Mouse (Mus musculus) neural tube, embryonic 12.5 days (tissue): ENCODE data around the gene Pus7l. TPM values are rescaled to one million over a fixed set of nuclear protein-coding genes. Genes with fewer than 3 reads are reported as not detected.

Experiments
- ATAC-seq: fragments of 200-750 bp; cut with Nextera tagmentation; 2 replicates; pipeline ENCODE4 v1.8.0; 2017; ENCODE audit warnings: low read depth, mild to moderate bottlenecking, moderate TSS enrichment, moderate library complexity; ENCODE audit not compliant: low FRiP score
- H3K27ac ChIP-seq: fragments of 300-500 bp; sonication (generic); 2 replicates; pipeline ENCODE4 v1.5.1; 2016
- H3K27me3 ChIP-seq: fragments of 300-500 bp; sonication (generic); replicated peaks from 2 replicates; pipeline ENCODE4 v1.6.1; 2016; ENCODE audit warnings: mild to moderate bottlenecking
- H3K36me3 ChIP-seq: fragments of 300-500 bp; sonication (generic); 2 replicates; pipeline ENCODE4 v1.6.1; 2016; ENCODE audit warnings: mild to moderate bottlenecking
- H3K4me1 ChIP-seq: fragments of 300-500 bp; sonication (generic); 2 replicates; pipeline ENCODE4 v1.6.1; 2016
- H3K4me2 ChIP-seq: fragments of 300-500 bp; sonication (generic); replicated peaks from 2 replicates; pipeline ENCODE4 v1.6.1; 2016; ENCODE audit warnings: mild to moderate bottlenecking
- H3K4me3 ChIP-seq: fragments of 300-500 bp; sonication (generic); 2 replicates; pipeline ENCODE4 v1.5.1; 2016
- H3K9ac ChIP-seq: fragments of 300-500 bp; sonication (generic); 2 replicates; pipeline ENCODE4 v1.6.1; 2016; ENCODE audit warnings: mild to moderate bottlenecking
- H3K9me3 ChIP-seq: fragments of 300-500 bp; sonication (generic); 2 replicates; pipeline ENCODE4 v1.6.1; 2016; ENCODE audit warnings: mild to moderate bottlenecking
- WGBS: fragments of 180-500 bp; shearing (Covaris S2); methylation state at CpG from one replicate; pipeline ENCODE4 v1.1.7; 2016; 5-methylcytosine and 5-hydroxymethylcytosine counted together
- polyA plus RNA-seq: library from polyadenylated mRNA; unstranded; fragments of >200 nt; fragmentation: Nextera tagmentation; extraction: Ambion mirVana; gene quantifications from 2 replicates; pipeline ENCODE4 v1.2.1, GENCODE M21; 2016

Gene Pus7l
- polyA plus RNA-seq, 1 experiment from 2014 or later = 11.1 TPM

- Histone ChIP-seq H3K9ac (no peak overlapping the region), H3K9me3 (no peaks in the 10 kb centered on the region), H3K4me3 (no peak overlapping the region), H3K4me1 (no peaks in the 10 kb centered on the region), H3K36me3 (peaks cover 12% of the 10 kb centered on the region; the same call in 1 of the 2 replicates), H3K4me2 (no peak overlapping the region), H3K27ac (no peak overlapping the region), H3K27me3 (no peaks in the 10 kb centered on the region)
- ATAC-seq = no peak
- WGBS = 96% methylated on average over 5 of the region's 5 CpGs
Measured at GRCm38 (mm10) chr15:94532306-94532705, 11.0 kb downstream of the Pus7l start.

GRCm38 (mm10) chr15:94530519-94530918 is 12.8 kb downstream of the Pus7l start:
- Histone ChIP-seq H3K9ac (no peak overlapping the region), H3K4me2 (no peak overlapping the region), H3K9me3 (no peaks in the 10 kb centered on the region), H3K36me3 (peaks cover 16% of the 10 kb centered on the region; the same call in 1 of the 2 replicates), H3K27ac (no peak overlapping the region), H3K4me3 (no peak overlapping the region), H3K4me1 (no peaks in the 10 kb centered on the region), H3K27me3 (no peaks in the 10 kb centered on the region)
- 84% methylated on average over 3 of the region's 3 CpGs for WGBS
- no peak for ATAC-seq

- Histone ChIP-seq H3K4me2 (no peak overlapping the region), H3K9me3 (no peaks in the 10 kb centered on the region), H3K27me3 (no peaks in the 10 kb centered on the region), H3K9ac (no peak overlapping the region), H3K36me3 (peaks cover 9% of the 10 kb centered on the region; the same call in 1 of the 2 replicates), H3K4me3 (no peak overlapping the region), H3K4me1 (no peaks in the 10 kb centered on the region), H3K27ac (no peak overlapping the region)
- ATAC-seq = no peak
- 87% methylated on average over 12 of the region's 12 CpGs for WGBS
Measured at GRCm38 (mm10) chr15:94524956-94525355, 18.4 kb downstream of the Pus7l start.

GRCm38 (mm10) chr15:94523251-94523650 is 20.1 kb downstream of the Pus7l start:
- Histone ChIP-seq H3K4me1 (no peaks in the 10 kb centered on the region), H3K9me3 (no peaks in the 10 kb centered on the region), H3K4me2 (no peak overlapping the region), H3K4me3 (no peak overlapping the region), H3K27ac (no peak overlapping the region), H3K27me3 (no peaks in the 10 kb centered on the region), H3K36me3 (peaks cover 9% of the 10 kb centered on the region; the same call in 1 of the 2 replicates), H3K9ac (no peak overlapping the region)
- ATAC-seq = no peak
- WGBS = 89% methylated on average over 28 of the region's 28 CpGs

- Histone ChIP-seq H3K4me2 (no peak overlapping the region), H3K36me3 (no peaks in the 10 kb centered on the region), H3K9ac (no peak overlapping the region), H3K27me3 (no peaks in the 10 kb centered on the region), H3K9me3 (no peaks in the 10 kb centered on the region), H3K27ac (no peak overlapping the region), H3K4me1 (no peaks in the 10 kb centered on the region), H3K4me3 (no peak overlapping the region)
- WGBS = 80% methylated on average over 5 of the region's 5 CpGs
- ATAC-seq = no peak
Measured at GRCm38 (mm10) chr15:94520959-94521358, 22.4 kb downstream of the Pus7l start.

GRCm38 (mm10) chr15:94520205-94520900 is 23.0 kb downstream of the Pus7l start:
- no peak overlapping the region for H3K4me3 ChIP-seq

GRCm38 (mm10) chr15:94517913-94518491 is 25.3 kb downstream of the Pus7l start:
- WGBS = 77% methylated on average over 16 of the region's 16 CpGs
- no peaks in the 10 kb centered on the region for H3K4me1 ChIP-seq
- no peaks in the 10 kb centered on the region for H3K36me3 ChIP-seq
- no peak overlapping the region for H3K4me2 ChIP-seq
- no peak overlapping the region for H3K4me3 ChIP-seq
- no peaks in the 10 kb centered on the region for H3K27me3 ChIP-seq
- H3K27ac ChIP-seq = no peak overlapping the region
- no peak for ATAC-seq
- H3K9me3 ChIP-seq = no peaks in the 10 kb centered on the region
- H3K9ac ChIP-seq = no peak overlapping the region

More at GRCm38 (mm10) chr15:94520205-94520900, 23.0 kb downstream of the Pus7l start:
- peak; percentile 44; the same call in 1 of the 2 replicates for ATAC-seq
- H3K27me3 ChIP-seq = no peaks in the 10 kb centered on the region
- no peak overlapping the region for H3K9ac ChIP-seq
- no peak overlapping the region for H3K27ac ChIP-seq
- no peaks in the 10 kb centered on the region for H3K9me3 ChIP-seq
- H3K36me3 ChIP-seq = no peaks in the 10 kb centered on the region
- WGBS = 48% methylated on average over 9 of the region's 9 CpGs
- H3K4me1 ChIP-seq = no peaks in the 10 kb centered on the region
- no peak overlapping the region for H3K4me2 ChIP-seq

- no peak overlapping the region for H3K9ac ChIP-seq
- H3K9me3 ChIP-seq = 0 out of 2 replicates have a peak, but pooled peaks cover 4% of the 10 kb centered on the region
- no peak overlapping the region for H3K4me3 ChIP-seq
- no peak overlapping the region for H3K4me2 ChIP-seq
- no peak for ATAC-seq
- 74% methylated on average over 12 of the region's 12 CpGs for WGBS
- H3K36me3 ChIP-seq = no peaks in the 10 kb centered on the region
- H3K4me1 ChIP-seq = no peaks in the 10 kb centered on the region
- no peaks in the 10 kb centered on the region for H3K27me3 ChIP-seq
- H3K27ac ChIP-seq = no peak overlapping the region
Measured at GRCm38 (mm10) chr15:94503451-94504215, 39.7 kb downstream of the Pus7l start.

- no peak overlapping the region for H3K27ac ChIP-seq
- no peak overlapping the region for H3K9ac ChIP-seq
- 80% methylated on average over 1 of the region's 1 CpGs for WGBS
- no peaks in the 10 kb centered on the region for H3K27me3 ChIP-seq
- no peaks in the 10 kb centered on the region for H3K4me1 ChIP-seq
- no peak for ATAC-seq
- H3K36me3 ChIP-seq = no peaks in the 10 kb centered on the region
- 0 out of 2 replicates have a peak, but pooled peaks cover 6% of the 10 kb centered on the region for H3K9me3 ChIP-seq
- H3K4me2 ChIP-seq = no peak overlapping the region
- H3K4me3 ChIP-seq = no peak overlapping the region
Measured at GRCm38 (mm10) chr15:94499260-94499659, 44.1 kb downstream of the Pus7l start.

GRCm38 (mm10) chr15:94495936-94496335 is 47.4 kb downstream of the Pus7l start:
- Histone ChIP-seq H3K27ac (no peak overlapping the region), H3K4me2 (no peak overlapping the region), H3K4me1 (no peaks in the 10 kb centered on the region), H3K4me3 (no peak overlapping the region), H3K36me3 (no peaks in the 10 kb centered on the region), H3K9me3 (peaks cover 6% of the 10 kb centered on the region; the same call in 1 of the 2 replicates), H3K27me3 (no peaks in the 10 kb centered on the region), H3K9ac (no peak overlapping the region)
- WGBS = 77% methylated on average over 10 of the region's 10 CpGs
- no peak for ATAC-seq

- Histone ChIP-seq H3K27ac (no peak overlapping the region), H3K4me2 (no peak overlapping the region), H3K27me3 (no peaks in the 10 kb centered on the region), H3K36me3 (no peaks in the 10 kb centered on the region), H3K4me1 (no peaks in the 10 kb centered on the region), H3K9ac (no peak overlapping the region), H3K9me3 (peaks cover 6% of the 10 kb centered on the region; the same call in 1 of the 2 replicates), H3K4me3 (no peak overlapping the region)
- WGBS = 85% methylated on average over 1 of the region's 1 CpGs
- no peak for ATAC-seq
Measured at GRCm38 (mm10) chr15:94494445-94494844, 48.9 kb downstream of the Pus7l start.

GRCm38 (mm10) chr15:94489433-94489832 is 53.9 kb downstream of the Pus7l start:
- Histone ChIP-seq H3K27me3 (no peaks in the 10 kb centered on the region), H3K9ac (no peak overlapping the region), H3K4me2 (no peak overlapping the region), H3K9me3 (peaks cover 5% of the 10 kb centered on the region; the same call in 1 of the 2 replicates), H3K4me3 (no peak overlapping the region), H3K4me1 (no peaks in the 10 kb centered on the region), H3K36me3 (no peaks in the 10 kb centered on the region), H3K27ac (no peak overlapping the region)
- no peak for ATAC-seq
- 82% methylated on average over 2 of the region's 2 CpGs for WGBS
